Mouse (Mus musculus): ENCODE measurements around the gene Sfxn4. TPM values are rescaled to one million over a fixed set of nuclear protein-coding genes. Genes with fewer than 3 reads are reported as not detected.

The Sfxn4 gene
- polyA plus RNA-seq (2017; shearing (Covaris generic)): 1 to 10 TPM; 5.4 to 6.0 TPM

GRCm38 (mm10) chr19:60860868-60861700 lies at the start of gene Sfxn4:
TSS of gene Sfxn4 (minus strand) at chr19:60861479.

GRCm38 (mm10) chr19:60889714-60890315 lies 28.5 kb upstream of the Sfxn4 start, which contains the start of gene Grk5:
TSS of gene Grk5 (plus strand) at chr19:60889749.

GRCm38 (mm10) chr19:60874064-60874694 lies 12.9 kb upstream of the Sfxn4 start, which contains the start of gene Prdx3:
TSS of gene Prdx3 (minus strand) at chr19:60874556.

GRCm38 (mm10) chr19:60811098-60812035 lies 49.9 kb downstream of the Sfxn4 start, which contains the start of gene Fam45a:
TSS of gene Fam45a (plus strand) at chr19:60811585.

GRCm38 (mm10) chr19:60790551-60791161 lies 70.6 kb downstream of the Sfxn4 start, which contains the start of gene Eif3a:
TSS of gene Eif3a (minus strand) at chr19:60790658.

Other genes starting within 250 kb of the Sfxn4 start
- gene Nanos1, start 105.5 kb downstream of the Sfxn4 start, polyA plus RNA-seq (2017; shearing (Covaris generic)): 10 to 100 TPM in 1 of 2 experiments, 1 to 10 TPM in 1; 5.4 to 15.4 TPM
- 100 to 1,000 TPM in 1 of 2 experiments, 10 to 100 TPM in 1; 99.7 to 108 TPM for gene Eif3a, start 70.8 kb downstream of the Sfxn4 start, polyA plus RNA-seq (2017; shearing (Covaris generic))
- 10 to 100 TPM; 44.6 to 44.7 TPM for gene Fam45a, start 49.9 kb downstream of the Sfxn4 start, polyA plus RNA-seq (2017; shearing (Covaris generic))
- gene Prdx3, start 13.1 kb upstream of the Sfxn4 start, polyA plus RNA-seq (2017; shearing (Covaris generic)): 10 to 100 TPM; 93.5 to 94.3 TPM
- gene Grk5, start 28.3 kb upstream of the Sfxn4 start, polyA plus RNA-seq (2017; shearing (Covaris generic)): 1 to 10 TPM; 3.0 to 3.3 TPM